Mouse (Mus musculus) intestine, embryonic 16.5 days (tissue): ENCODE results near the gene Prlh. TPM values are rescaled to one million over a fixed set of nuclear protein-coding genes. Genes with fewer than 3 reads are reported as not detected.

ENCODE experiments used
- polyA plus RNA-seq: library from polyadenylated mRNA; unstranded; fragments of >200 nt; fragmentation: Nextera tagmentation; extraction: Ambion mirVana; gene quantifications from 2 replicates; pipeline ENCODE4 v1.2.1, GENCODE M21; 2015

The Prlh gene
- polyA plus RNA-seq, 1 experiment from 2014 or later, result not detected

Other genes starting within 250 kb of the Prlh start
- gene Col6a3, start 109.1 kb upstream of the Prlh start, polyA plus RNA-seq, result 61.9 and 70.6 TPM in 2 replicates
- gene Mlph, start 38.0 kb upstream of the Prlh start, polyA plus RNA-seq, result 3.2 and 3.3 TPM in 2 replicates
- gene Rab17, start 16.6 kb downstream of the Prlh start, polyA plus RNA-seq, result 62.2 and 69.3 TPM in 2 replicates
- 69.2 and 73.7 TPM in 2 replicates for gene Lrrfip1, start 45.6 kb downstream of the Prlh start, polyA plus RNA-seq
- 0.44 and 0.53 TPM in 2 replicates for gene Rbm44, start 192.0 kb downstream of the Prlh start, polyA plus RNA-seq
- gene Ramp1, start 226.7 kb downstream of the Prlh start, polyA plus RNA-seq, result 11.4 and 11.9 TPM in 2 replicates